Mouse (Mus musculus) limb, embryonic 13.5 days (tissue): ENCODE measurements around the gene Cacnb3. TPM values are rescaled to one million over a fixed set of nuclear protein-coding genes. Genes with fewer than 3 reads are reported as not detected.

Experiments
- ATAC-seq: fragments of 200-750 bp; cut with Nextera tagmentation; 2 replicates; pipeline ENCODE4 v1.8.0; 2017; ENCODE audit warnings: low read depth, moderate number of reproducible peaks, moderate TSS enrichment; ENCODE audit not compliant: low FRiP score
- H3K27ac ChIP-seq: fragments of 300-500 bp; sonication (generic); 2 replicates; pipeline ENCODE4 v1.5.1; 2015; ENCODE audit warnings: inconsistent platforms, mild to moderate bottlenecking, moderate library complexity
- H3K27me3 ChIP-seq: fragments of 300-500 bp; sonication (generic); 2 replicates; pipeline ENCODE4 v1.6.1; 2015; ENCODE audit warnings: mild to moderate bottlenecking, inconsistent platforms
- H3K36me3 ChIP-seq: fragments of 300-500 bp; sonication (generic); 2 replicates; pipeline ENCODE4 v1.6.1; 2015; ENCODE audit warnings: inconsistent platforms, mild to moderate bottlenecking, moderate library complexity
- H3K4me1 ChIP-seq: fragments of 300-500 bp; sonication (generic); 2 replicates; pipeline ENCODE4 v1.6.1; 2015; ENCODE audit warnings: inconsistent platforms
- H3K4me2 ChIP-seq: fragments of 300-500 bp; sonication (generic); replicated peaks from 2 replicates; pipeline ENCODE4 v1.6.1; 2015; ENCODE audit warnings: inconsistent platforms, mild to moderate bottlenecking, moderate library complexity
- H3K4me3 ChIP-seq: fragments of 300-500 bp; sonication (generic); 2 replicates; pipeline ENCODE4 v1.5.1; 2015; ENCODE audit warnings: moderate library complexity, mild to moderate bottlenecking, inconsistent platforms
- H3K9ac ChIP-seq: fragments of 300-500 bp; sonication (generic); 2 replicates; pipeline ENCODE4 v1.6.1; 2015; ENCODE audit warnings: mild to moderate bottlenecking, inconsistent platforms
- H3K9me3 ChIP-seq: fragments of 300-500 bp; sonication (generic); 2 replicates; pipeline ENCODE4 v1.6.1; 2016; ENCODE audit warnings: inconsistent platforms
- WGBS: fragments of 180-500 bp; shearing (Covaris S2); methylation state at CpG from one replicate; pipeline ENCODE4 v1.1.7; 2015; 5-methylcytosine and 5-hydroxymethylcytosine counted together
- polyA plus RNA-seq: library from polyadenylated mRNA; unstranded; fragments of >200 nt; fragmentation: Nextera tagmentation; extraction: Ambion mirVana; gene quantifications from 2 replicates; pipeline ENCODE4 v1.2.1, GENCODE M21; 2015

Cacnb3 gene
- polyA plus RNA-seq, 1 experiment from 2014 or later = 48.2 TPM

DNA sequence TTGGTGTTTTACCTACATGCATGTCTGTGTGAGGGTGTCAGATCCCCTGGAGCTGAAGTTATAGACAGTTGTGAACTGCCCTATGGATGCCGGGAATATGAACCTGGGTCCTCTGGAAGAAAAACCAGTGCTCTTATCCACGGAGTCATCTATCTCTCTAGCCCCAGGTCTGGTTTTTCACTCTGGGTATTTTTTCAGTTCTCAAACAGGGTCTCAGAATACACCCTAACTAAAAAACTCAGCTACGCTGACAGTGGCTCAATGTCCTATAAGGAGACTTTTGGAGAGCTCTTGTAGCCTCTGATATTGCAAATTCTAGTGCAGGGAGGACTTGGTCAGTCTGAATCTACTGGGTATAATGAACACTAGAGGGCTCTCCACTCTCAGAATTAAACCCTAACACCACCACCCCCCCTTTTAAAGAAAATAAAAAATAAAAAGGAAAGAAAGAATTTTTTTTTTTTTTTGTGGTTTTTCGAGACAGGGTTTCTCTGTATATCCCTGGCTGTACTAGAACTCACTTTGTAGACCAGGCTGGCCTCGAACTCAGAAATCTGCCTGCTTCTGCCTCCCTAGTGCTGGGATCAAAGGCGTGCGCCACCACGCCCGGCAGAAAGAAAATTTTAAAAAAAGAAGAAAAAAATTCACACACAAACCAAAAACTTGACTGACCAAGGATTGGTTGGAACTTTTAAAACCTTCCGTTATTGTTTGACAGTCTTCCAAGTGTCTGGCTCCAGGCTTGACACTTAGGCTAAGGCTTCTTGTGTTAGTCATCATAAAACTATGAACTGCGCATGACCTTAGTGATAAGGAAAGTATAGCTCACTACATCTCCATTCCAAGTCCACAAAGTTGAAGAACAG lies 33.6 kb downstream of the Cacnb3 start:
- Histone ChIP-seq H3K4me2 (no peak overlapping the region), H3K9me3 (no peaks in the 10 kb centered on the region), H3K27me3 (no peaks in the 10 kb centered on the region), H3K4me3 (no peak overlapping the region), H3K4me1 (peaks cover 16% of the 10 kb centered on the region), H3K9ac (no peak overlapping the region), H3K36me3 (peaks cover 13% of the 10 kb centered on the region), H3K27ac (no peak overlapping the region)
- WGBS = 75% methylated on average over 11 of the region's 11 CpGs
- no peak for ATAC-seq

DNA sequence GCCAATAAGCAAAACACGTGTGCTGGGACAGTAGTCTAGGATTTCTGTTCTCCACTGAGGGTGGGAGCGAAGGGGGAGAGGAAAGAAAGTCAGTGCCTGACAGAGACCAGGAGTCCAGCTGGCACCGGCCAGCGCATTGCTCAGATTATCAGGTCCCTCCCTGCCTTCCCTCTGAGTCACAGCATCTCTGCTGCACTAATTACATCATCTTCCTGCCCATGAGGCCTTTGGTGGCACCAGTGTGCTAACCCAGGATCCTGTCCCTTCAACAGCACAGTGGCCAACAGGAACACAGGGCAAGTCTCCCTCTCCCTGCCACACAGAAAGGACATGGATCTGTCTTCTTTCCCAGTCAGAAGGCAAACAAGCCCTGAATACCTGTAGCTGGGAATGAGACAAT lies 42.0 kb downstream of the Cacnb3 start:
- Histone ChIP-seq H3K4me2 (no peak overlapping the region), H3K9ac (no peak overlapping the region), H3K9me3 (no peaks in the 10 kb centered on the region), H3K27ac (no peak overlapping the region), H3K36me3 (no peaks in the 10 kb centered on the region), H3K4me1 (peaks cover 35% of the 10 kb centered on the region), H3K4me3 (no peak overlapping the region), H3K27me3 (peaks cover 58% of the 10 kb centered on the region)
- 73% methylated on average over 4 of the region's 4 CpGs for WGBS
- ATAC-seq = no peak

DNA sequence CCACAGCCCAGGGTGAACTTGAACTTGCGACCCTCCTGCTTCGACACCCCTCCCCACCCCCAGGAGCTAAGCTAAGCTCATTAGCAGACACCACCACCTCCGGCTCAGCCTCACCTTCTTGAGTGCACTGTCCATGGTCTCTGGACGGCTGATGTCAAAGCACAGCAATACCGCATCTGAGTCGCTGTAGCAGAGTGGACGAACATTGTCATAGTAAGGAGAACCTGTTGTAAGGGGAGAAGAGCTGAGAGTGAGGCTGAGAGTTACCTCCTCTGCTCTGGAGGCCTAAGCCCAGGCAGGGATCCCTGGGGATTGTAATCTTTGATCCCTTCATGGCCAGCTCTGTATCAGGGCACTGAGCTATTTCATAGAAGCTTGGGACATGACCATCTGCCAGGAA lies 43.1 kb downstream of the Cacnb3 start:
- Histone ChIP-seq H3K4me1 (peaks cover 36% of the 10 kb centered on the region), H3K9me3 (no peaks in the 10 kb centered on the region), H3K27ac (no peak overlapping the region), H3K4me3 (no peak overlapping the region), H3K9ac (no peak overlapping the region), H3K36me3 (no peaks in the 10 kb centered on the region), H3K4me2 (no peak overlapping the region), H3K27me3 (peaks cover 69% of the 10 kb centered on the region)
- 74% methylated on average over 7 of the region's 7 CpGs for WGBS
- no peak for ATAC-seq

DNA sequence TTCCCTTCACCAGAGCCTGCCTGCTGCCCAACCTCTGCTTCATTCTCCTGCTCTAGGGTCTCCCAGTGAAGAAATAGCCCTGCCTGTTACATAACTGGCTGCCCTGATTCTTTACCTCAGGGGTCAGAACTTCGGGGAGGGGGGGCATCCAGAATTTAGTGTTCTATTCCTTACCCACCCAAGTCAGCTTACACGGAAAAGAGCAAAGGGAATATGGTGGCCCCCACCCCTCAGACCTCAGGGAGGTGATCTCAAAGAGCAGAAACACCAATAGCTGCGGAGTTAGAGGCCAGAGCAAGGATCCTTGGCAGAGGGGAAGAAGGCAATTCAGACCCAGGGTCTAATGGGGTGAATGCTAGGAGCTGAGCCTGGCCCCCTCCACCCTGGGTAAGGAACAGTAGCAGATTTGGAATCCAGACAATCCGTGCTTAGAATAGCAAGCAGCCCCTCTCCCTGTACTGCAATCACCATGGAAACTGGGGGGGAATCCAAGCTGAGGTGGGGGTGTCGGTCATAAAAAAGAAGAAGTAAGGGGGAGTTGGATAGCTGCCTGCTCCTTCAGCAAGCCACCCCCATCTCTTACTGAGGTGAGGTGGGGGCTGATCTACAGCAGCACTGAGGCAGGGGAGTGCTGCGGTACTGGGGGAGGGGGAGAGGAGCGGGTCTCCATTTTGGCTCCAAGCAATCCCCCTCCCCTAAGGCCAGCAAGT lies 43.8 kb downstream of the Cacnb3 start:
- H3K9me3 ChIP-seq = no peaks in the 10 kb centered on the region
- 24% methylated on average over 7 of the region's 7 CpGs for WGBS
- no peak overlapping the region for H3K9ac ChIP-seq
- H3K27ac ChIP-seq = no peak overlapping the region
- peaks cover 36% of the 10 kb centered on the region for H3K4me1 ChIP-seq
- H3K27me3 ChIP-seq = peaks cover 76% of the 10 kb centered on the region
- ATAC-seq = no peak
- H3K4me2 ChIP-seq = peak overlapping the region; percentile 72; the same call in 1 of the 2 replicates
- H3K36me3 ChIP-seq = no peaks in the 10 kb centered on the region
- H3K4me3 ChIP-seq = peak overlapping the region; percentile 5; the same call in 1 of the 2 replicates

DNA sequence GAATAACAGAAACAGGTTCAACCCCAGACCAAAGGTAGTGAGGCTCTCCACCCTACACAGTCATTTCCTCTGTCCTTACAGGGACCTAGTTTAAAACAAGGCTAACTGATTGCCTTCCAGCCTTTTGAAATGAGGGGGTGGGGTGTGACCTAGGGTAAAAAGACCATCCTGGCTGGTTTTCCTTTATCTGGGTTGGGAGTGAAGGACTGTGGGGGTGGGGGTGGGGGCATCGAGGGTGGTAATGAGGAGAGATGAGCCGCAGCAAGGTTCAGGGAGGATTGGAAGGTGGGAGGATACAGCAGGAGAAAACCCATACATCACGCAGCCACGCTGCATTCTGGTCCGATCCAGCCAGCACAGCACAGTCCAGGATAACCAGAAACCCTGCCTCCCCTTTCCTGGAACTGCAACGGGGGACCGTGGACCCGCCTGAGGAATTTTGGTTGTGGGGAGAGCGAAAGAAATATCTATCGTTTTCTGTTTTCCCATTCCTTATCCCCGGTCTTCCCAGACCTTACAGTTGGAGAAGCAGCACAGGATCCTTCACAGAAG lies 44.4 kb downstream of the Cacnb3 start:
- H3K4me3 ChIP-seq = peak overlapping the region; percentile 41; the same call in 1 of the 2 replicates
- 0 out of 2 replicates have a peak overlapping the region, but pooled peaks have one; percentile 8 for H3K9ac ChIP-seq
- no peak overlapping the region for H3K27ac ChIP-seq
- WGBS = 19% methylated on average over 11 of the region's 11 CpGs
- no peaks in the 10 kb centered on the region for H3K36me3 ChIP-seq
- peaks cover 81% of the 10 kb centered on the region for H3K27me3 ChIP-seq
- H3K4me1 ChIP-seq = peaks cover 36% of the 10 kb centered on the region
- no peaks in the 10 kb centered on the region for H3K9me3 ChIP-seq
- H3K4me2 ChIP-seq = peak overlapping the region; percentile 72
- ATAC-seq = no peak

DNA sequence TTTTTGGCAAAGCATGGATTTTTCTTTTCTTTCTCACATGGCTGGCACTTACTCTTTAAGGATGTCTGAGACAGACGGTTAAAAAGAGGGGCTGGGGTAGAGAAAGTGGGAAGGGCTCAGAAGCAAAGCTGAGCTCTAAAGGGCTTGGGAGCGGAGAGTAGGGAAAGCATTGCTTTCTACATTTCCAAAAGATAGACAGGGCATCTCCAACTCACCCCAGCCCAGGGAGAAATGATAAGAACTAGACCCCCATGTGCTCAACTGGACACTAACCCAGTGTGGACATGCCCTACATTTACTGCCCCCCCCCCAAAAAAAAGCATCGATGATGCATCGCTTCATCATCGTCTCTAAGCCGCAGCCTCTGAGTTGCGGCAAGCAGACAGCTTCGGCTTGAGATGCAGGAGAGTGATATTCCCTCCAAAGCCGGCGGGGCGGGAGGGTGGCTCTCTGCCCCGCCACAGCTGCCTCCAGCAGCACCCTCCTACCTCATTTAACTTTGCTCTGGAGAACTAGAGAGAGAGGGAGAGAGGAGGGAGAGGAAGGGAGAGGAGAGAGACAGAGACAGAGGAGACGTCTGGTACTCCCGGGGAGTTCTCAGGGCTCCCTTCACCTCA lies 45.1 kb downstream of the Cacnb3 start:
- ATAC-seq = no peak
- Histone ChIP-seq H3K9ac (peak overlapping the region; percentile 48; the same call in 1 of the 2 replicates), H3K4me2 (peak overlapping the region; percentile 72), H3K4me1 (peaks cover 36% of the 10 kb centered on the region), H3K4me3 (peak overlapping the region; percentile 41), H3K9me3 (no peaks in the 10 kb centered on the region), H3K27ac (no peak overlapping the region), H3K27me3 (peaks cover 75% of the 10 kb centered on the region), H3K36me3 (no peaks in the 10 kb centered on the region)
- 8% methylated on average over 14 of the region's 14 CpGs for WGBS

DNA sequence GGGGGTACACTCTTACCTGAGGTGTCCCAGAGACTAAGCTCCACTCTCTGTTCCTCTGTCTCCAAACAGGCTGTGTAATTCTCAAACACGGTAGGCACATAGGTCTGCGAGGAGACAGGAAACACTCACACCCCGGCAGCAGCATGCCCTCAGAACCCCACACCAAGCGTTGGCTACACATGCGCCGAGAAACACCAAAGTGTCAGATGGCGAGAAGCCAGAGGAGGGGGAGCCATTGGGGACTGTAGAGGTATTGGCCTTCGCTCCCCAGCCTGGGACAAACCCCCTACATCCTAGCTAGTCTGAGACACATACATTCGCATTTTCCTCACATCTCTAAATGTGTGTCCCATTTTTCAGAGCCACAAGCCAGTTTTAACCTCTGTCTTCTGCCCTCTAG lies 45.8 kb downstream of the Cacnb3 start:
- Histone ChIP-seq H3K4me2 (peak overlapping the region; percentile 72), H3K36me3 (no peaks in the 10 kb centered on the region), H3K9ac (no peak overlapping the region), H3K4me3 (peak overlapping the region; percentile 41), H3K27ac (no peak overlapping the region), H3K4me1 (peaks cover 36% of the 10 kb centered on the region), H3K27me3 (peaks cover 78% of the 10 kb centered on the region), H3K9me3 (no peaks in the 10 kb centered on the region)
- no peak for ATAC-seq
- 2% methylated on average over 9 of the region's 9 CpGs for WGBS

DNA sequence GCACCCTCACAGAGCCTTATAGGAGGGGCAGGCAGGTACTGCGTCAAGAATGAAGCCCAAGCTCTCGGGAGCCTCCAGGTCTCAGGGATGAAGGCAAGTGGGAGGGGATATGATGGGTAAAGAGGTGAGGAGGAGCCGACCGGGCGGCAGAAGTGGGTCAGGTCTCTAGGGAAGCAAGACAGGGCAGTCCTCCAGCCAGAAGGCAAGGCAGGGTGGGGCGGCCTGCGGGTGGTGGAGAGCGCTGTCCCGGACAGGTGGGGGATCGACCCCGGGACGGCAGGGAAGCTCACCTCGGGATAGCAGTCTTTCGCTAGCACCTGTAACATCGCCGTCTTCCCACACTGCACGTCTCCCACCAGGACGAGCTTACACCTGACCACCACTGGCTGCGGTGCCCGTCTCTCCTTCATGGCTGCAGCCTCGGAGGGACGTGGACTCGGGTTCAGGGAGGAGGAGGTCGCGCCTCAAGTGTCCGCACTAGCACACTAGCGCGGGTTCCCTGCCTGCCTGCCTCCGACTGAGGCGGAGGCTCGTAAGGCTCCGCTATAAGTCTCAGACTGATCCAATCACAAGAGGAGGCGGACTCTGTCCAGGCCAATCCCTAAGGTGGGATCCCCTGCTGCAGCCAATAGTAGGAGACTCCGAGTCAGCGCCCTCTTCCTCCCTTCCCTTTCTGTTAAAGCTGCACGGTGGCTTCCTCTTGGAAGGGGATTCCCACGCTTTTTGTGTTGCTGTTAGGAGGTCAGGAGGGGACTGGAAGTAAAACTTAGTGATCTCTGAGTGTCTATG lies 46.5 kb downstream of the Cacnb3 start, which contains the start of gene Rnd1:
Rnd1 (minus strand) TSS at position 522 of the 789 bp plus-strand sequence.
- peak within 1 kb of the TSS; percentile 48 for H3K9ac ChIP-seq
- H3K4me2 ChIP-seq = peak within 1 kb of the TSS; percentile 72
- under 1% methylated on average over 32 of the region's 37 CpGs for WGBS
- peaks cover 36% of the 10 kb centered on the region for H3K4me1 ChIP-seq
- H3K4me3 ChIP-seq = peak within 1 kb of the TSS; percentile 41
- no peaks in the 10 kb centered on the region for H3K9me3 ChIP-seq
- H3K27ac ChIP-seq = no peak within 1 kb of the TSS
- peak; percentile 97 for ATAC-seq
- peaks cover 84% of the 10 kb centered on the region for H3K27me3 ChIP-seq
- no peaks in the 10 kb centered on the region for H3K36me3 ChIP-seq

DNA sequence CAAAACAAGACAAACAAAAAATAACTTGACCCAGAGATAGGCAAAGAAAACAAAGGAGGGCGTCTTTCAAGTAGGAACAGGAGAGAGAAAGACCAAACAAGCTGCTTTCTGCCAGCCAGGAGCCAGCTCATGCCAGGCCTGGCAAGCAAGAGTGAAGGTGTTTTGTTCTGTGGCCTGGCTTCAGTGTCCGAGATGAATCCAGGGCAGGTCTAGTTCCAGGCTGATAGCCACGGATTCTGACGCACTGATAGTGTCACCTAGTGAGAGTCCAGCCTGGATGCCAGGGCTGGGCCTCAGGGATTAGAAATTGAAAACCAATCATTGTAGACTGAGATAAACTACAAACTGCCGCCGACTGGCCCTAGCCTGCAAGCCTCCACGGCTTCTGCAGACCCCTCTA lies 47.3 kb downstream of the Cacnb3 start:
- WGBS = 69% methylated on average over 7 of the region's 7 CpGs
- peaks cover 80% of the 10 kb centered on the region for H3K27me3 ChIP-seq
- H3K4me3 ChIP-seq = no peak overlapping the region
- no peak overlapping the region for H3K9ac ChIP-seq
- no peaks in the 10 kb centered on the region for H3K9me3 ChIP-seq
- no peaks in the 10 kb centered on the region for H3K36me3 ChIP-seq
- H3K27ac ChIP-seq = no peak overlapping the region
- ATAC-seq = no peak
- no peak overlapping the region for H3K4me2 ChIP-seq
- H3K4me1 ChIP-seq = peaks cover 36% of the 10 kb centered on the region

DNA sequence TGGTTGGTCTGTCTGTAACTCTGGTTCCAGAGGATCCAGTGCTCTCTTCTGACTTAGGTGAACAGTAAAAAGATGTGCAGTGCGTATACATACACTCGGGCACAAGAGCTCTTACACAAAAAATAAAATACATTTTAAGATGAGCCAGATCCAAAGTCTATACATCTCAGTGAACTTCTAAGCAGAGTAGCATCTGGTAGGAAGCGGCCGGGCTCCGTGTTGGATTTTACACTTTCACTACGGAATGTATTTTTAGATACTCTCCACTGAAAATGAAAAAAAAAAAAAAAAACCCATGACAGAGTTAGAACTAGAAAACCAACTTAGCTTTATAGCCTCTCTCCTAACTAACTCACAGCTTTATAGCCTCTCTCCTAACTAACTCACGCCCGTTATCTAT lies 50.0 kb downstream of the Cacnb3 start:
- ATAC-seq = no peak
- Histone ChIP-seq H3K4me1 (peaks cover 20% of the 10 kb centered on the region), H3K9ac (no peak overlapping the region), H3K27ac (no peak overlapping the region), H3K4me3 (no peak overlapping the region), H3K4me2 (no peak overlapping the region), H3K9me3 (no peaks in the 10 kb centered on the region), H3K36me3 (no peaks in the 10 kb centered on the region), H3K27me3 (peaks cover 58% of the 10 kb centered on the region)
- 75% methylated on average over 8 of the region's 8 CpGs for WGBS

DNA sequence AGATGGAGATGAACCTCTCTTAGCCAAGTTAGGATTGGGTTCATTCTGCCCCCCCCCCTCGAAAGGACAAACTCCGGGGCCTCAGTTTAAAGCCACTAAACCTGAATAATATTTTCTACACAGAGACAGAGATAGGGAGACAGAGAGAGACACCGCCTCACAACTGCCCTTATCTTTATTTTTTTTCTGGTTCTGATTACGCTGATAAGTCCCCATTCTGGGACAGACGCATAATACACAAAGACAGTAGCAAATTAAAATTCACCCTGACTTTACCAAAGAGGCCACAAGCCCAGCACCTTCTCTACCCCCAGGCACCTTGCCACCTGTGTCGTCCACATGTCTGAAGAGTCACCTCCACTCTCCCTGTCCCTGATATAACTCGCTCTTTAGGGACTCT lies 51.0 kb downstream of the Cacnb3 start:
- Histone ChIP-seq H3K27me3 (peaks cover 48% of the 10 kb centered on the region), H3K9me3 (no peaks in the 10 kb centered on the region), H3K27ac (no peak overlapping the region), H3K36me3 (no peaks in the 10 kb centered on the region), H3K4me1 (peaks cover 10% of the 10 kb centered on the region), H3K4me3 (no peak overlapping the region), H3K9ac (no peak overlapping the region), H3K4me2 (no peak overlapping the region)
- no peak for ATAC-seq
- 76% methylated on average over 7 of the region's 7 CpGs for WGBS
